In the genomic region with DNA sequence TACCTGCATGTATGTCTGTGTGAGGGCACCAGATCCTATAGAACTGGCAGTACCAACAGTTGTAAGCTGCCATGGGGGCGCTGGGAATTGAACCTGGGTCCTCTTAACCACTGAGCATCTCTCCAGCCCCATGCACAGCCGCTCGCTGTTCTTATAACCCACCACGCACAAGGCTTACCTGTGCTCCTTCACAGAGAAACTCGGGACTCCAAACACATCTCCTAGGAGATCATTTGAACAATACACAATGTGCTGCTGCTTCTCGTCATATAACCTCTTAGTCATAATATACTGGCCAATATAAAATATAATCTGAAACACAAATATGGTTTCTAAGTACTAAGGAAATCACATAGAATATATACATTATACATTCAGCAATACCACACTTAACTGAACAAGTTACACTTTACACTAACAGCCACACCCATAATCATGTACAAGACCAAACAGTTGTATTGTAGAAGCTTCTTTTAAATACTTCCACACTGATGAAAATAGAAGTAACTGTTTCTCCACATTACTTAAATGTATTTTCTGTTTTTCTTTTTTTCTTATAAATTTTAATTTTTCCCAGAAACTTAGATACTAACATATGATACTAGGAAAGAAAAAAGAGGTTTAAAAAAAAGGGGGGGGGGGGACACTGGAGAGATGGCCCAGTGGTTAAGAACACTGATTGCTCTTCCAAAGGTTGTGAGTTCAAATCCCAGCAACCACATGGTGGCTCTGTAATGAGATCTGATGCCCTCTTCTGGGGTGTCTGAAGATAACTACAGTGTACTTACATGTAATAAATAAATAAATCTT, we compare ENCODE assay signal across 16 mouse cellular contexts.
"Had no signal": no experiment of that assay in that cellular context is flagged by ENCODE, and none has a peak within 500 bp of the region (broad histone marks: within the 10 kb centered on the region; RNA-seq: fewer than 3 reads in every experiment).

No protein-coding gene starts in this region.

- DNase-seq: heart, postnatal 10 days; heart, postnatal 14 days; heart, postnatal 36 days; heart, postnatal 4 days; kidney, adult 11 months; kidney, adult 18-20 months; kidney, adult 2 months; kidney, adult 8-10 months; kidney, adult 9 months; kidney, postnatal 10 days; kidney, postnatal 14 days; kidney, postnatal 25 days; kidney, postnatal 36 days; kidney, postnatal 4 days; layer of hippocampus, adult 9-11 months; layer of hippocampus, postnatal 36 days had no signal
